Mouse (Mus musculus) heart, postnatal 0 days (tissue): ENCODE results near the gene Nav1.

Source experiments
- CTCF ChIP-seq: IDR thresholded peaks from 2 replicates; pipeline ENCODE4 v1.5.1; 2016; ENCODE audit warnings: antibody characterized with exemption, control low read depth, low read depth
- EP300 ChIP-seq: IDR thresholded peaks from 2 replicates; pipeline ENCODE4 v1.6.1; 2016; ENCODE audit warnings: antibody characterized with exemption, low read depth

GRCm38 (mm10) chr1:135466935-135467334, 140.2 kb downstream of the Nav1 start:
- TF ChIP-seq EP300 (no peak), CTCF (no peak)
